Mouse (Mus musculus) heart, postnatal 0 days (tissue): ENCODE measurements at regions not wholly inside any gene's neighbourhood (a gene's known extent, or its start where the extent isn't known, plus 50 kb on each side); places are given as distances from the start of the nearest gene placed in this dataset.

Source experiments
- CTCF ChIP-seq: IDR thresholded peaks from 2 replicates; pipeline ENCODE4 v1.5.1; 2016; ENCODE audit warnings: antibody characterized with exemption, control low read depth, low read depth
- EP300 ChIP-seq: IDR thresholded peaks from 2 replicates; pipeline ENCODE4 v1.6.1; 2016; ENCODE audit warnings: antibody characterized with exemption, low read depth

DNA sequence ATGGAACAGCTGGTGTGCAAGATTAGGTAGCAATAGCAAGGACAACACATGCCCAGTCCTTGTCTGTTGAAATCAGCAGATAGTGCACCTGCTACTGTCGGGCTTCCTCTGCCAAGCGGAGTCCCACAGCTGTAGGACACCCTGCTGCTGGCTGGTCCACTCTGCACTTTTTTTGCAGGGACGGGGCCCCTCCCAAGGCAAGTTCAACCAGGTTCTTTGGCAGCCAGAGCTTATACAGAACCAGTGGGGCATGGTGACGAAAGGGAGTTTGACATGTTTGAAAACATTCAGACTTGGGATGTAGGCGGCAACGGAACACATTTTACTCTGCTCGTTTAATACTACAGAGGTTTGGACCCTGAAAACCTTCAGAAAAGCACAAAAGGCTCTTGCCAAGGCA is 93.2 kb upstream of the Kcnj16 start:
- TF ChIP-seq CTCF: no peak
- TF ChIP-seq EP300: no peak
